Mouse (Mus musculus) activated CD4-positive, CD25-positive, alpha-beta regulatory T cell, adult 9 weeks (primary cell): Measurements from ENCODE around the gene Wdr12. TPM values are rescaled to one million over a fixed set of nuclear protein-coding genes. Genes with fewer than 3 reads are reported as not detected.

Experiments
- polyA plus RNA-seq: library from polyadenylated mRNA; unstranded; fragments of 100-300 nt; shearing (Covaris generic); gene quantifications from one replicate; pipeline ENCODE4 v1.2.1, GENCODE M21; 2017

The Wdr12 gene
- polyA plus RNA-seq, result 41.5 TPM

DNA sequence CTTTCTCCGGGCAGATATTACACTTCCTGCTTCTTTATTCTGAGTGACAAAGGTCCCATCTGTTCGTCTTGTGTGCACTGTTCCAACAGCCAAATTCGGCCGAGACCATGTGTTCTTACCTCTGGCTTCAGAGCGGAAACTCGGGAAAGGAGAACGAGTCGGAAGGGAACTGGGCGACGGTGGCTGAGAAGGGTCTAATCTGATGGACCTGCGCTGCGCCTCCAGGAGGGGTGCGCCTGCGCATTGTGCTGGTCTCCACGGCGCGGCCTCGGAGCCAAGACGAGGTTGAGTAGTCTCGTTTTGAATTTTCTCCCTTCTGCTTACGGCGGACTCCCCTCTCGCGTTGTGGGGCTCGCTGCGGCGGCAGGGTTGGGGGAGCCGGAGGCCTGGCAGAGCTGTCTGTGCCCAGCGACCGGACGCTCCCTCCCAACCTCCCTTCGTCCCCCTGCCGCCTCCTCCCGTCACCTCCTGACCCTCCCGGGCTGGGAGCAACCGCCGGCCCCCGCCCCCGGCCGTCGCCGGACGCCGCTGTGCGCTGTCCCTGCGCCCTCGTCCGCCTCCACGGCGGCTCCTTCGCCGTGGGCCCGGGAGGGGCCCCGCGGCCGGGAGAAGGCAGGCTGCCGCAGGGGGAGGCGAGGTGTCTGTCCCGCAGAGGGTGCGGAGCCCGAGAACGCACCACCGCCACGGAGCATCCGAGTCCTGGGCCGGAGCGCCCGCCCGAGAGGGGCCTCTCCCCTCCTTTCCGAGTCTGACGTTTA lies at the start of gene Wdr12, which contains the start of gene Carf:
Gene Wdr12 (minus strand): TSS at position 622 of the 758 bp plus-strand sequence.
Gene Carf (plus strand): TSS at position 224 of the 758 bp plus-strand sequence.

GRCm38 (mm10) chr1:60042796-60043469 lies 55.5 kb downstream of the Wdr12 start, which contains the start of gene Ica1l:
Gene Ica1l (minus strand): TSS chr1:60043184.

Other genes with a start within 250 kb of the Wdr12 start
- 6.6 TPM for gene Fam117b, start 185.6 kb downstream of the Wdr12 start, polyA plus RNA-seq
- gene Ica1l, start 55.5 kb downstream of the Wdr12 start, polyA plus RNA-seq, result 1.3 TPM
- 4.8 TPM for gene Carf, start 398 bp downstream of the Wdr12 start, polyA plus RNA-seq
- gene Nbeal1, start 82.0 kb upstream of the Wdr12 start, polyA plus RNA-seq, result 13.6 TPM
- gene Cyp20a1, start 244.7 kb upstream of the Wdr12 start, polyA plus RNA-seq, result 20.5 TPM